Mouse (Mus musculus) stomach, postnatal 0 days (tissue): ENCODE data around the gene Olfr311.
"Not testable (repeated sequence)": the region's sequence is repeated elsewhere in the genome, so short reads cannot be mapped to it uniquely, and the experiment has no call there.

Experiments used
- CTCF ChIP-seq: IDR thresholded peaks from 2 replicates; pipeline ENCODE4 v1.5.1; 2016; ENCODE audit warnings: antibody characterized with exemption, low read depth, mild to moderate bottlenecking, moderate library complexity
- EP300 ChIP-seq: optimal IDR thresholded peaks from 2 replicates; pipeline ENCODE3; 2016; ENCODE audit warnings: antibody characterized with exemption

- not testable (repeated sequence) for TF ChIP-seq EP300, CTCF
Measured at GRCm38 (mm10) chr11:58838951-58839350, at the start of gene Olfr311.
